Mouse (Mus musculus) right cerebral cortex, postnatal 25 days (tissue): Measurements from ENCODE around the gene Vmn1r73.

Experiments used
- DNase-seq: peaks from one replicate; pipeline ENCODE4 v3.0.0; 2022

The Vmn1r73 gene

GRCm38 (mm10) chr7:11729966-11730365, at the start of gene Vmn1r73:
TSS of gene Vmn1r73 (plus strand) at chr7:11730266.
- no peak for DNase-seq
